Mouse (Mus musculus): ENCODE data around the gene Neu1.

Neu1 gene

GRCm38 (mm10) chr17:34902895-34903294 lies 28.2 kb upstream of the Neu1 start:
- peak; percentile 68 for DNase-seq (ENCODE audit: low read depth, low spot score)

- DNase-seq (ENCODE audit: low read depth, low spot score): peak; percentile 89
Measured at GRCm38 (mm10) chr17:34910982-34911381, 20.1 kb upstream of the Neu1 start.

- peak; percentile 93 for DNase-seq (ENCODE audit: low read depth, low spot score)
Measured at GRCm38 (mm10) chr17:34911945-34912351, 19.1 kb upstream of the Neu1 start.

GRCm38 (mm10) chr17:34913930-34914665 lies 17.0 kb upstream of the Neu1 start, which contains the start of gene Slc44a4:
Gene Slc44a4, plus strand, starts transcription at chr17:34914466.
- DNase-seq (ENCODE audit: low read depth, low spot score): no peak

- DNase-seq (ENCODE audit: low read depth, low spot score): no peak
Measured at GRCm38 (mm10) chr17:34915410-34915831, 15.6 kb upstream of the Neu1 start.

GRCm38 (mm10) chr17:34916316-34916715 lies 14.7 kb upstream of the Neu1 start:
- no peak for DNase-seq (ENCODE audit: low read depth, low spot score)

GRCm38 (mm10) chr17:34917188-34917587 lies 13.9 kb upstream of the Neu1 start:
- no peak for DNase-seq (ENCODE audit: low read depth, low spot score)

- DNase-seq (ENCODE audit: low read depth, low spot score): peak; percentile 50
Measured at GRCm38 (mm10) chr17:34922939-34923338, 8.1 kb upstream of the Neu1 start.

- no peak for DNase-seq (ENCODE audit: low read depth, low spot score)
Measured at GRCm38 (mm10) chr17:34924258-34924657, 6.8 kb upstream of the Neu1 start.

GRCm38 (mm10) chr17:34927306-34928019 lies 3.6 kb upstream of the Neu1 start:
- DNase-seq (ENCODE audit: low read depth, low spot score): no peak

- peak; percentile 84 for DNase-seq (ENCODE audit: low read depth, low spot score)
Measured at GRCm38 (mm10) chr17:34928841-34929240, 2.2 kb upstream of the Neu1 start.

- peak; percentile 38 for DNase-seq (ENCODE audit: low read depth, low spot score)
Measured at GRCm38 (mm10) chr17:34931735-34932098, 664 bp downstream of the Neu1 start.

GRCm38 (mm10) chr17:34932287-34932686 lies 1.2 kb downstream of the Neu1 start:
- no peak for DNase-seq (ENCODE audit: low read depth, low spot score)

- DNase-seq (ENCODE audit: low read depth, low spot score): no peak
Measured at GRCm38 (mm10) chr17:34934031-34934430, 3.0 kb downstream of the Neu1 start.

GRCm38 (mm10) chr17:34934830-34935229 lies 3.8 kb downstream of the Neu1 start:
- DNase-seq (ENCODE audit: low read depth, low spot score): no peak

GRCm38 (mm10) chr17:34937960-34938505 lies 7.0 kb downstream of the Neu1 start:
- DNase-seq (ENCODE audit: low read depth, low spot score): no peak

GRCm38 (mm10) chr17:34941344-34942041 lies 10.4 kb downstream of the Neu1 start:
- DNase-seq (ENCODE audit: low read depth, low spot score): peak; percentile 75

- no peak for DNase-seq (ENCODE audit: low read depth, low spot score)
Measured at GRCm38 (mm10) chr17:34943128-34943815, 12.2 kb downstream of the Neu1 start.

GRCm38 (mm10) chr17:34944362-34944761 lies 13.3 kb downstream of the Neu1 start:
- DNase-seq (ENCODE audit: low read depth, low spot score): no peak

- no peak for DNase-seq (ENCODE audit: low read depth, low spot score)
Measured at GRCm38 (mm10) chr17:34946486-34947140, 15.6 kb downstream of the Neu1 start.

GRCm38 (mm10) chr17:34947606-34948005 lies 16.6 kb downstream of the Neu1 start:
- DNase-seq (ENCODE audit: low read depth, low spot score): peak; percentile 77
